Mouse (Mus musculus): ENCODE measurements at regions not wholly inside any gene's neighbourhood (a gene's known extent, or its start where the extent isn't known, plus 50 kb on each side); places are given as distances from the start of the nearest gene placed in this dataset.
A peak's percentile ranks its signal among the peaks of the same experiment; 100 is the strongest.

- no peak for DNase-seq (ENCODE audit: low spot score)
Measured at GRCm38 (mm10) chr2:107376891-107377290, 86.5 kb downstream of the Kcna4 start.

GRCm38 (mm10) chr2:107392821-107393220 lies 102.4 kb downstream of the Kcna4 start:
- DNase-seq (ENCODE audit: low spot score) = no peak

- DNase-seq (ENCODE audit: low spot score) = peak; percentile 33
Measured at GRCm38 (mm10) chr2:107400471-107400870, 110.0 kb downstream of the Kcna4 start.
